Mouse (Mus musculus) hindbrain, embryonic 16.5 days (tissue): ENCODE results near the gene Gm7694. TPM values are rescaled to one million over a fixed set of nuclear protein-coding genes. Genes with fewer than 3 reads are reported as not detected.
A peak's percentile ranks its signal among the peaks of the same experiment; 100 is the strongest.

Experiments
- ATAC-seq: fragments of 200-750 bp; cut with Nextera tagmentation; 2 replicates; pipeline ENCODE4 v1.8.0; 2017; ENCODE audit warnings: moderate TSS enrichment, moderate library complexity
- H3K27ac ChIP-seq: fragments of 300-500 bp; sonication (generic); 2 replicates; pipeline ENCODE4 v1.5.1; 2014; ENCODE audit warnings: low read depth, mild to moderate bottlenecking, control low read depth, low read length, moderate library complexity
- H3K27me3 ChIP-seq: fragments of 300-500 bp; sonication (generic); replicated peaks from 2 replicates; pipeline ENCODE4 v1.6.1; 2014; ENCODE audit warnings: low read length; ENCODE audit not compliant: control insufficient read depth, insufficient read depth
- H3K36me3 ChIP-seq: fragments of 300-500 bp; sonication (generic); 2 replicates; pipeline ENCODE4 v1.6.1; 2014; ENCODE audit warnings: mild to moderate bottlenecking, low read length, moderate library complexity, mixed read lengths; ENCODE audit not compliant: control insufficient read depth, insufficient read depth
- H3K4me1 ChIP-seq: fragments of 300-500 bp; sonication (generic); 2 replicates; pipeline ENCODE4 v1.6.1; 2014; ENCODE audit warnings: low read depth, low read length; ENCODE audit not compliant: control insufficient read depth, insufficient read depth
- H3K4me2 ChIP-seq: fragments of 300-500 bp; sonication (generic); 2 replicates; pipeline ENCODE4 v1.6.1; 2014; ENCODE audit warnings: mild to moderate bottlenecking, low read length, control low read depth, moderate library complexity
- H3K4me3 ChIP-seq: fragments of 300-500 bp; sonication (generic); 2 replicates; pipeline ENCODE4 v1.5.1; 2014; ENCODE audit warnings: mild to moderate bottlenecking, low read length, control low read depth, moderate library complexity
- H3K9ac ChIP-seq: fragments of 300-500 bp; sonication (generic); 2 replicates; pipeline ENCODE4 v1.6.1; 2014; ENCODE audit warnings: low read depth, mild to moderate bottlenecking, control low read depth, low read length, moderate library complexity
- H3K9me3 ChIP-seq: fragments of 300-500 bp; sonication (generic); 2 replicates; pipeline ENCODE4 v1.6.1; 2014; ENCODE audit warnings: mild to moderate bottlenecking, low read length, moderate library complexity; ENCODE audit not compliant: control insufficient read depth
- WGBS: fragments of 180-500 bp; shearing (Covaris S2); extraction: QIAGEN DNeasy Blood & Tissue Kit; methylation state at CpG from one replicate; pipeline ENCODE4 v1.1.7; 2014; 5-methylcytosine and 5-hydroxymethylcytosine counted together
- polyA plus RNA-seq: library from polyadenylated mRNA; unstranded; fragments of >200 nt; fragmentation: Nextera tagmentation; extraction: Ambion mirVana; gene quantifications from 2 replicates; pipeline ENCODE4 v1.2.1, GENCODE M21; 2015

Gene Gm7694
- polyA plus RNA-seq, 1 experiment from 2014 or later: 1.4 TPM

GRCm38 (mm10) chr1:170254893-170255559, 51.1 kb downstream of the Gm7694 start:
- Histone ChIP-seq H3K27ac (peak overlapping the region; percentile 39; the same call in 1 of the 2 replicates), H3K9ac (peak overlapping the region; percentile 85)

More at GRCm38 (mm10) chr1:170254893-170255559, 51.1 kb downstream of the Gm7694 start:
- 28% methylated on average over 29 of the region's 30 CpGs for WGBS
- Histone ChIP-seq H3K4me2 (peak overlapping the region; percentile 70), H3K4me3 (peak overlapping the region; percentile 74), H3K36me3 (no peaks in the 10 kb centered on the region), H3K4me1 (peaks cover 3% of the 10 kb centered on the region; the same call in 1 of the 2 replicates), H3K27me3 (no peaks in the 10 kb centered on the region), H3K9me3 (no peaks in the 10 kb centered on the region)
- ATAC-seq: peak; percentile 78

Other genes with a start within 250 kb of the Gm7694 start
- gene Ddr2, start 195.6 kb downstream of the Gm7694 start, polyA plus RNA-seq: 7.7 and 10.1 TPM in 2 replicates
- 65.0 and 65.4 TPM in 2 replicates for gene Uap1, start 131.4 kb downstream of the Gm7694 start, polyA plus RNA-seq
- gene Uhmk1, start 90.9 kb downstream of the Gm7694 start, polyA plus RNA-seq: 8.1 and 10.4 TPM in 2 replicates
- 0.15 TPM in 1 of 2 replicates, not detected in the other for gene Sh2d1b2, start 73.6 kb downstream of the Gm7694 start, polyA plus RNA-seq
- 0.06 TPM in 1 of 2 replicates, not detected in the other for gene Sh2d1b1, start 29.0 kb downstream of the Gm7694 start, polyA plus RNA-seq
- gene Spata46, start 2.5 kb upstream of the Gm7694 start, polyA plus RNA-seq: 0.63 and 0.85 TPM in 2 replicates